Mouse (Mus musculus): ENCODE measurements around the gene Olfr1000. TPM values are rescaled to one million over a fixed set of nuclear protein-coding genes. Genes with fewer than 3 reads are reported as not detected.

The Olfr1000 gene
- polyA plus RNA-seq (2012; rRNA removed) = not detected in 2 replicates

GRCm38 (mm10) chr2:85611803-85612202 lies at the start of gene Olfr1000:
Olfr1000 (minus strand) TSS chr2:85611903.

GRCm38 (mm10) chr2:85650604-85651003 lies 38.9 kb upstream of the Olfr1000 start, which contains the start of gene Olfr1002:
Olfr1002 (minus strand) TSS chr2:85650704.

GRCm38 (mm10) chr2:85588648-85589047 lies 23.1 kb downstream of the Olfr1000 start, which contains the start of gene Olfr998:
Olfr998 (plus strand) TSS chr2:85588948.

GRCm38 (mm10) chr2:85578915-85579314 lies 32.8 kb downstream of the Olfr1000 start, which contains the start of gene Olfr996:
Olfr996 (plus strand) TSS chr2:85579215.

Other genes with a start within 250 kb of the Olfr1000 start
- not detected in 2 replicates for gene Olfr988, start 248.7 kb downstream of the Olfr1000 start, polyA plus RNA-seq (2012; rRNA removed)
- not detected in 2 replicates for gene Olfr992, start 202.4 kb downstream of the Olfr1000 start, polyA plus RNA-seq (2012; rRNA removed)
- not detected in 2 replicates for gene Olfr993, start 197.0 kb downstream of the Olfr1000 start, polyA plus RNA-seq (2012; rRNA removed)
- gene Olfr994, start 175.5 kb downstream of the Olfr1000 start, polyA plus RNA-seq (2012; rRNA removed) = not detected in 2 replicates
- not detected in 2 replicates for gene Olfr995, start 168.3 kb downstream of the Olfr1000 start, polyA plus RNA-seq (2012; rRNA removed)
- not detected in 2 replicates for gene 4833423E24Rik, start 92.9 kb downstream of the Olfr1000 start, polyA plus RNA-seq (2012; rRNA removed)
- not detected in 2 replicates for gene Olfr996, start 32.7 kb downstream of the Olfr1000 start, polyA plus RNA-seq (2012; rRNA removed)
- not detected in 2 replicates for gene Olfr998, start 23.0 kb downstream of the Olfr1000 start, polyA plus RNA-seq (2012; rRNA removed)
- gene Olfr1002, start 38.8 kb upstream of the Olfr1000 start, polyA plus RNA-seq (2012; rRNA removed) = not detected in 2 replicates
- gene Olfr154, start 52.6 kb upstream of the Olfr1000 start, polyA plus RNA-seq (2012; rRNA removed) = not detected in 2 replicates
- not detected in 2 replicates for gene Olfr1006, start 66.9 kb upstream of the Olfr1000 start, polyA plus RNA-seq (2012; rRNA removed)
- not detected in 2 replicates for gene Olfr1008, start 77.5 kb upstream of the Olfr1000 start, polyA plus RNA-seq (2012; rRNA removed)
- not detected in 2 replicates for gene Olfr1009, start 103.5 kb upstream of the Olfr1000 start, polyA plus RNA-seq (2012; rRNA removed)
- gene Olfr1012, start 150.9 kb upstream of the Olfr1000 start, polyA plus RNA-seq (2012; rRNA removed) = not detected in 2 replicates
- gene Olfr1013, start 155.2 kb upstream of the Olfr1000 start, polyA plus RNA-seq (2012; rRNA removed) = not detected in 2 replicates
- gene Olfr1014, start 160.8 kb upstream of the Olfr1000 start, polyA plus RNA-seq (2012; rRNA removed) = not detected in 2 replicates
- not detected in 2 replicates for gene Olfr1015, start 170.1 kb upstream of the Olfr1000 start, polyA plus RNA-seq (2012; rRNA removed)
- gene Olfr1016, start 190.6 kb upstream of the Olfr1000 start, polyA plus RNA-seq (2012; rRNA removed) = not detected in 2 replicates
- not detected in 2 replicates for gene Olfr1018, start 206.6 kb upstream of the Olfr1000 start, polyA plus RNA-seq (2012; rRNA removed)
- gene Olfr1019, start 233.6 kb upstream of the Olfr1000 start, polyA plus RNA-seq (2012; rRNA removed) = not detected in 2 replicates
- not detected in 2 replicates for gene Olfr1020, start 235.1 kb upstream of the Olfr1000 start, polyA plus RNA-seq (2012; rRNA removed)